Mouse (Mus musculus) liver, embryonic 18 days (tissue): ENCODE data around the gene Tac4. TPM values are rescaled to one million over a fixed set of nuclear protein-coding genes. Genes with fewer than 3 reads are reported as not detected.

ENCODE experiments used
- polyA plus RNA-seq: library from polyadenylated mRNA; depleted of rRNA; stranded (reverse); fragments of >200 nt; gene quantifications from 2 replicates; pipeline ENCODE4 v1.2.3, GENCODE M21; 2012; rRNA removed

Tac4 gene
- polyA plus RNA-seq: 0.02 TPM in 2 replicates

GRCm38 (mm10) chr11:95261178-95261751 lies at the start of gene Tac4:
Gene Tac4 (plus strand): TSS chr11:95261529.

GRCm38 (mm10) chr11:95310007-95310647 lies 48.8 kb downstream of the Tac4 start, which contains the start of gene Kat7:
Gene Kat7 (minus strand): TSS chr11:95310246.

Other genes starting within 250 kb of the Tac4 start
- 9.0 and 11.5 TPM in 2 replicates for gene Pdk2, start 220.2 kb upstream of the Tac4 start, polyA plus RNA-seq
- gene Itga3, start 184.7 kb upstream of the Tac4 start, polyA plus RNA-seq: 2.4 and 2.6 TPM in 2 replicates
- not detected in 2 replicates for gene Dlx3, start 141.4 kb upstream of the Tac4 start, polyA plus RNA-seq
- gene Dlx4, start 115.3 kb upstream of the Tac4 start, polyA plus RNA-seq: 0.17 and 0.29 TPM in 2 replicates
- gene Kat7, start 48.7 kb downstream of the Tac4 start, polyA plus RNA-seq: 15.8 and 17.7 TPM in 2 replicates
- 72.9 and 73.0 TPM in 2 replicates for gene Fam117a, start 75.5 kb downstream of the Tac4 start, polyA plus RNA-seq
- gene Slc35b1, start 123.2 kb downstream of the Tac4 start, polyA plus RNA-seq: 24.2 and 24.4 TPM in 2 replicates
- 22.3 and 26.1 TPM in 2 replicates for gene Spop, start 152.6 kb downstream of the Tac4 start, polyA plus RNA-seq